Mouse (Mus musculus): ENCODE data around the gene Epx. TPM values are rescaled to one million over a fixed set of nuclear protein-coding genes. Genes with fewer than 3 reads are reported as not detected.

Epx gene
- total and polyA plus RNA-seq, 3 experiments: 0.03 TPM; not detected in 2

GRCm38 (mm10) chr11:87853597-87853954 lies 21.8 kb downstream of the Epx start:
- Histone ChIP-seq H3K79me2 (ENCODE audit: control insufficient read depth, insufficient read depth, low read length, poor library complexity) (no peaks in the 10 kb centered on the region; the same call in 1 of the 2 replicates), H3K9ac (ENCODE audit: control insufficient read depth, low read depth, low read length, poor library complexity, severe bottlenecking) (peak overlapping the region; percentile 69), H3K27ac (ENCODE audit: control insufficient read depth, low read depth, low read length) (no peak overlapping the region), H3K36me3 (ENCODE audit: control insufficient read depth in 1 of 2, insufficient read depth in 2 of 2, low read length in 2 of 2) (peaks cover 0 to 6% of the 10 kb centered on the region in 2 experiments; a peak in 1 of 4 replicates), H3K27me3 (ENCODE audit: control insufficient read depth in 1 of 2, insufficient read depth in 2 of 2, low read length in 2 of 2) (no peaks in the 10 kb centered on the region), H3K9me3 (replicated peaks; ENCODE audit: insufficient read depth, low read length) (no peaks in the 10 kb centered on the region), H3K4me3 (ENCODE audit: control insufficient read depth in 1 of 2, insufficient read depth in 1 of 2, low read depth in 2 of 2, low read length in 2 of 2) (peak overlapping the region; percentile 59 to 67), H3K4me1 (ENCODE audit: control insufficient read depth in 1 of 2, insufficient read depth in 2 of 2, low read length in 2 of 2) (peaks cover 0 to 7% of the 10 kb centered on the region in 2 experiments; a peak in 1 of 4 replicates)
- DNase-seq (ENCODE audit: low read depth, low spot score): no peak
- TF ChIP-seq ZC3H11A (IDR thresholded peaks at IDR 0.05; ENCODE audit: low read depth, low read length): no peak
- TF ChIP-seq SIN3A (IDR thresholded peaks at IDR 0.05; ENCODE audit: low read length): no peak
- TF ChIP-seq GATA1 (IDR thresholded peaks at IDR 0.05; ENCODE audit: low read depth, low read length): no peak
- TF ChIP-seq SMC3 (IDR thresholded peaks at IDR 0.05; ENCODE audit: low read depth, low read length): no peak
- TF ChIP-seq MXI1 (IDR thresholded peaks at IDR 0.05; ENCODE audit: low read depth, low read length): no peak
- no peak for TF ChIP-seq UBTF (IDR thresholded peaks at IDR 0.05; ENCODE audit: borderline replicate concordance, insufficient read depth, low read depth, low read length)
- no peak for TF ChIP-seq ZKSCAN1 (IDR thresholded peaks at IDR 0.05; ENCODE audit: low read depth, low read length)
- TF ChIP-seq BHLHE40 (IDR thresholded peaks at IDR 0.05; ENCODE audit: borderline replicate concordance, low read depth, low read length): no peak
- TF ChIP-seq ETS1 (IDR thresholded peaks at IDR 0.05; ENCODE audit: low read depth, low read length): no peak

- peak within 1 kb of the TSS; percentile 30 for H3K27ac ChIP-seq (ENCODE audit: control insufficient read depth, low read depth, low read length)
- H3K9me3 ChIP-seq (replicated peaks; ENCODE audit: insufficient read depth, low read length): no peaks in the 10 kb centered on the region
- H3K36me3 ChIP-seq (ENCODE audit: control insufficient read depth in 1 of 2, insufficient read depth in 2 of 2, low read length in 2 of 2): peaks cover 0 to 6% of the 10 kb centered on the region in 2 experiments; a peak in 1 of 4 replicates
- peak within 1 kb of the TSS; percentile 59 to 67 for H3K4me3 ChIP-seq (ENCODE audit: control insufficient read depth in 1 of 2, insufficient read depth in 1 of 2, low read depth in 2 of 2, low read length in 2 of 2)
- no peaks in the 10 kb centered on the region; the same call in 1 of the 2 replicates for H3K79me2 ChIP-seq (ENCODE audit: control insufficient read depth, insufficient read depth, low read length, poor library complexity)
- DNase-seq (ENCODE audit: low read depth, low spot score): peak; percentile 98
- peaks cover 0 to under 1% of the 10 kb centered on the region in 2 experiments; a peak in 1 of 4 replicates for H3K27me3 ChIP-seq (ENCODE audit: control insufficient read depth in 1 of 2, insufficient read depth in 2 of 2, low read length in 2 of 2)
- TF ChIP-seq ELF1 (IDR thresholded peaks at IDR 0.05; ENCODE audit: low read depth, low read length) (peak; percentile 88), MAX (IDR thresholded peaks at IDR 0.05; ENCODE audit: low read length) (peak; percentile 93), E2F4 (IDR thresholded peaks at IDR 0.05; ENCODE audit: borderline replicate concordance, low read depth, low read length) (no peak), POLR2A (IDR thresholded peaks at IDR 0.05; ENCODE audit: control insufficient read depth in 1 of 2, insufficient read depth in 1 of 2, low read depth in 1 of 2, low read length in 2 of 2, poor library complexity in 1 of 2) (peak; percentile 63 to 83), MYC (IDR thresholded peaks at IDR 0.05; ENCODE audit: low read depth, low read length) (peak; percentile 85), EP300 (IDR thresholded peaks at IDR 0.05; ENCODE audit: low read depth in 1 of 2, low read length in 2 of 2) (no peak), CTCF (IDR thresholded peaks at IDR 0.05 in 2 of 3, conservative IDR thresholded peaks at IDR 0.05 in 1 of 3; ENCODE audit: control insufficient read depth in 1 of 3, insufficient read depth in 1 of 3, low read depth in 2 of 3, low read length in 3 of 3, poor library complexity in 1 of 3, severe bottlenecking in 1 of 3) (no peak), JUND (IDR thresholded peaks at IDR 0.05; ENCODE audit: low read depth, low read length) (no peak), POLR2AphosphoS2 (IDR thresholded peaks at IDR 0.05; ENCODE audit: low read length) (no peak), TBP (IDR thresholded peaks at IDR 0.05; ENCODE audit: low read depth, low read length) (peak; percentile 75), HCFC1 (IDR thresholded peaks at IDR 0.05; ENCODE audit: low read depth, low read length) (peak; percentile 85), BHLHE40 (IDR thresholded peaks at IDR 0.05; ENCODE audit: borderline replicate concordance, low read depth, low read length) (no peak), GABPA (IDR thresholded peaks at IDR 0.05; ENCODE audit: low read depth, low read length) (no peak), NRF1 (IDR thresholded peaks at IDR 0.05; ENCODE audit: insufficient read depth, low read depth, low read length, poor library complexity, severe bottlenecking) (peak; percentile 80), ETS1 (IDR thresholded peaks at IDR 0.05; ENCODE audit: low read depth, low read length) (0 out of 2 replicates have a peak, but pooled peaks have one; percentile 9), SIN3A (IDR thresholded peaks at IDR 0.05; ENCODE audit: low read length) (peak; percentile 99), MXI1 (IDR thresholded peaks at IDR 0.05; ENCODE audit: low read depth, low read length) (peak; percentile 100), NELFE (IDR thresholded peaks at IDR 0.05; ENCODE audit: low read depth, low read length) (peak; percentile 78)
- peaks cover 0 to 7% of the 10 kb centered on the region in 2 experiments; a peak in 1 of 4 replicates for H3K4me1 ChIP-seq (ENCODE audit: control insufficient read depth in 1 of 2, insufficient read depth in 2 of 2, low read length in 2 of 2)
- peak within 1 kb of the TSS; percentile 69 for H3K9ac ChIP-seq (ENCODE audit: control insufficient read depth, low read depth, low read length, poor library complexity, severe bottlenecking)
Observed at GRCm38 (mm10) chr11:87852690-87853596, 22.4 kb downstream of the Epx start, which contains the start of gene Mks1. Mks1 (plus strand) TSS chr11:87853215.

Measured in MEL (cell line).